Mouse (Mus musculus) central nervous system, embryonic 14 days (tissue): Measurements from ENCODE around the gene Esyt1. TPM values are rescaled to one million over a fixed set of nuclear protein-coding genes. Genes with fewer than 3 reads are reported as not detected.

Source experiments
- polyA plus RNA-seq: library from polyadenylated mRNA; depleted of rRNA; stranded (reverse); fragments of >200 nt; gene quantifications from 2 replicates; pipeline ENCODE4 v1.2.3, GENCODE M21; 2012; rRNA removed

Esyt1 gene
- polyA plus RNA-seq = 16.6 and 28.0 TPM in 2 replicates

DNA sequence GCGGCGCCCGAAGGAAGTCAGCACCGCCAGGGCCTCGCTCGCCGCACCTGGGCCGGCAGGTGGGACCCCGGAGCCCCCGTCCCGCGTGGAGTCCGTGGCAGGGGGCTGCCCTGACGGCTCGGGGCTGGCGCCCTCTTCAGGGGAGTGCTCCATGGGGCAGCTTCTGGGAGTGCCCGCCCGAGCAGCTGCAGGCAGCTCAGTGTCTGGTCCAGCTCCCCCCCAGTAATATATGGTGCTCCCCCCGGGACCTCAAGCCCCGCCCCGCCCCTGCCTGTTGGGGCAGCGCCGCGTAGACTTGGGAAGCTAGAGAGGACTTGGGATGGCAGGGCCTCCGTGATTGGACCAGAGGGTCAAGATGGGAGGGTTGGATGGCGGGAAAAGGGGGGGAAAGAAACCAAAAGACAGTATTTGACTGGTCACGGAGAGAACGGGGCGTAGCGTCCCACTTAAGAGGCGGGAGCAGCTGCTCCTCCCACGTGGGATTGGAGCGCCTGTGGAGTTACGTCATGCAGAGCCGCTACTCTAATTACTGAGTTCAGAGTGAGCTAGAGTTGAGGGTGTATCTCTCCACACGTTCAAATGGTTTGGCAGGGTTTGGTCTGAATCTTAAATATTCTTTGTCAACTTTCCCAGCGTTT lies at the start of gene Esyt1:
Gene Esyt1, minus strand, starts transcription at position 201 of the 638 bp plus-strand sequence.

DNA sequence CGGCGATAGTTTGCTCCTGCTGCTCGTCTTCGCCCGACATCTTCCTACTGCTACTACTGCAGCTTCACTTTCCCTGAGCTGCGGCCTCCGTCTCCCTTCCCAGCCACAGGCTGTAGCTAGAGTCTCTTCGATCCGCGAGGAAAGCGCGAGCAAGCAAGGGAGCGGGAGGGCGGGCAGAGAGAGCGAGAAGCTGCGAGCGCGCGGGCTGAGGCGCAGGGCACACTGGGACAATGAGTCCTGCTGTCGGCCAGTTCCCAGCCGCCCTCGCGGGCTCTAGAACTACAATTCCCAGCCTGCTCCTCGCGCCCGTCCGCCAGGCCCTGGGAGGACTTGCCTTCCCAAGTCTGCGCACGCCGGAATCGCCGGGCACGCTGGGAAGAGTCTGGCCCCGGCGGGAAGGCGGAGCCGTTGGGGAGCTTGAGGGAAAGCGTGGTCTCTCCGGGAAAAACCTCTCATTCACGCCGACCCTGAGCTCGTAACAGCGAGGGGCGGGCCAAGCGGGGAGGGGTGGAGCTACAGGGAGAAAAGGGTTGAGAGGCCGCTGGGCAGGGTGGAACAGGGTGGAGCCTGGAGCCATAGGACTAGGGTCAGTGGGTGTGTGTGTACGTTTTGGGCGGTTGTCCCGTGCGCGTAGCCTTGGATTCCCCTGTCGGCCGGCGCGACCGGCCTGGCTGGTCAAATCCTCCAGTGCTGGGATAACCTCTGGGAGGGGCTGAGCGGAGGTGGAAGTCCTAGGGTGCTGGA lies 40.3 kb upstream of the Esyt1 start, which contains the start of gene Pa2g4:
Gene Pa2g4, minus strand, starts transcription at position 200 of the 744 bp plus-strand sequence.

DNA sequence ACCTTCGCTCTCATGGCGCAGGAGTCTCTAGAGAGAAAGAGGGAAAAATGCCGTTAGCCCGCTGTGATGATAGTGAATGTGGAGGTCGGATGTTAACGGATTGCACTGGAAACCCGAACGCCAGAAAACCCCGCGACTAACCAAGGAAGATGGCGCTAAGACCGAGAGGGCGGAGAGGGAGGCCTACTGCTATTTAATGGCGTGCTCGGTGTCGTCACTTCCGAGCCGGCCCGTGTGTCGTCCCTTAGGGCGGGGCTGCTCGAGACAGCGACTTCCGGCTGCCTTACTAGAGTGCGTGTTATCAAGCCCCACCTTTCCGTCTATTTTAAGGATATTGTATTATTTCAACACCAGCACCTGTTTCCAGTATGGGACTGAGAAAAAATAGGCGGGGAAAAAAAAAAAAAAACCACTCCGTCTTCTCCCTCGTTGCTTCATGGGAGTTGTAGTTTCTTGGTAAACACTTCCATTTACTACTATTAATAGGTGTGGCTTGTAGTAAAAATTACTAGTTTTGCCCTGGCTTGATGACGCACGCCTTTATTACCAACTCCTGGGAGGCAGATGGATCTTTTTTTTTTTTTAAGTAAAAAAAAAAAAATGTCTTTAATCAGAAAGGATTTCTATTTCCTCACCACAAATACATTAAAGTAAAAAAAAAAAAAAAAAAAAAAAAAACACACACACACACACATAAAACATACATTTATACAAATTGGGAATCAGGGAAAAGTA lies 23.4 kb upstream of the Esyt1 start, which contains the start of gene Rpl41:
Gene Rpl41, minus strand, starts transcription at position 359 of the 735 bp plus-strand sequence.

DNA sequence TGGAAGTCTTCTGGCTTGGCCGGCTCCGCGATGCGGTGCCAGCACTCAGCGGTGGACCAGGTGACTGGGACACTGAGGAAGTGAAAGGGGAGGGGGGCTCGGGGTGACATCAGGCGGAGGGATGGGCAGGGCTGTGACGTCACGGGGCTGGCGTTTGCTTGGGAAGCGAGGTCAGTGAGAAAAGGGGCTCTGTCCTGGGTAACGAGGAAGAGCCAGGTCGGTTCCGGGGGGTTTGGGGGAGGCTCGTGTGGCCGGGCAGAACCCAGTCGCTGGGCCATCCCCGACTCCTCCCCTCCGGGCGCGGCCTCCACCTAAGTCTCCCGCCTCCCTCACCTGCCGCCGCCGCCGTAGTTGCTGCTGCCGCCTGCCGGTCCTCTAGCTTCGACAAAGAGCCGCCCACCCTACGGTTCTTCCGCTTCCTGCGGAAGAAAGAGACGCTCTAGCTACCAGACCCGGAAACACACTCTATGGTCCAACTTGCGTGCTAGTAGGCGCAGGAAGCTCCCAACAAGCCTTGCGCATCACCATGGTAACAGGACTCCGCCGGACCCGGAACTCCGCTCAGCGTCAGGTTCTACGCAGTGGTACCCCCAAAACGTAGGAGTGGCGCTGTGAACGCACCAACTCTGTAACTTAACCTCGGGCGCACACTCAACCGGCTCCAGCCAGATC lies 21.8 kb upstream of the Esyt1 start, which contains the start of gene Zc3h10:
Gene Zc3h10, minus strand, starts transcription at position 414 of the 672 bp plus-strand sequence.

DNA sequence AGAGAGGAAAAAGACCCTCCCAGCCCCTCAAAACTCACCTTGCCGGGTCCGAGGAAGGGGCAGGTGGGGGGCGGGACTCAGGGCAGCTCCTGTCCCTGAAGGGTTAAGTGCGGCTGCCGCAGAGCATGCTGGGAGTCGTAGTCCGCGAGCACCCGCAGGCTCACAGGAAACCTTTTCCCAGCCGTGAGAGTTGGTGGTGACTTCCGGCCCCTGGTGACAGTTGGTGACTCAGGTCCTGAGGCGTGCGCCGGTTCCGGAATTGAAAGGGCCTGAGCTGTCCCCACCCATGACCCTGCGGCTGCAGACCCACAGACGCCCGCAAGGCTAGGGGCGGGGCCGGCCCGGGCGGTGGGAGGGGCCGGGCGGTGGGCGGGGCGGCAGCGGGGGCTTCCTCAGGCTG lies 27.1 kb downstream of the Esyt1 start, which contains the start of gene Myl6b:
Gene Myl6b, minus strand, starts transcription at position 96 of the 400 bp plus-strand sequence.

DNA sequence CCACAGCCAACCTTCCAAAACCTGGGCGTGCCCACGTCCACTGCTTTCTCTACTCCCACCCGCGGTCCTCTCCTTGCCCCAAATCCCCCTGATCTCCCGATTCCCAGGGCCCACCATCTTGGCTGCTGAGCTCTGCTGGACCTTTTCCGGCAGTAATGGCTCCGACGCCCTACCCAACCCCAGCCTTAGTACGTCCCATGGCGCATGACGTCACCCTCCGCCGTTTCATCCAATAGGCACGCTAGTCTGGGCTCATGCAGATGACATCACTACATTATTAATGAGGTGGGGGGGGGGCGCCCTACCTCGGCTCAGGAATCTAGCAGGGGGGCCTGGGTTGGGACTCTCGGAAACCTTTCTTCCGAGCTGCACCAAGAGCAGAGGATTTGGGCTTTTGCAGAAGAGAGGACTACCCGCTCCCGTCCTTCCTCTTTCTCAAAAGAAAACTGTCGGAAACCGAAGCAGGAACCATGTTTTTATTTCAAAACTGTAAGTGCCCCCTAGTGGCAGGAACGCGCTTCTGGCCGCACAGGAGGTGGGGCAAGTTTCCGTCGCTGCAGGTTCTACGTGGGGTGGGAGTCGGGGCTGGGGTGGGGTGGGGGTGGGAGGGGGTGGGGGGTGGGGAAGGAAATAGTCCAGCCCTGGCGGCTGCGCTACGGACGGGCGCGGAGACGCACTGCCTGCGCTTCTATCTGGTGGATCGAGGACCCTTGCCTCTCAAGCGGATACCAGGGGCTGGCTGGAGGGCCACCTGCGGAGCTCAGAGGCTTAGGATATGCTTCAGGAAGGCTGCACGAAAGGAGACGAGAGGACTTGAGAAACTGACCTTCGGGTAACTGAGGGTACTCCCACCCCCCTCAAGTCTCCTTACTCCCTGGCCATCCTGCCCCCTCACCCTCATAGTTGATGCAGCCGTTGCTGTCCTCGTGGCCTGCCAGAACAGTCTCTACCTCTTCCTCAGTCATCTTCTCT lies 31.7 kb downstream of the Esyt1 start, which contains the start of gene Myl6:
Gene Myl6, minus strand, starts transcription at position 451 of the 972 bp plus-strand sequence.

Other genes with a start within 250 kb of the Esyt1 start
- gene Il23a, start 227.1 kb downstream of the Esyt1 start, polyA plus RNA-seq = 0.10 and 0.14 TPM in 2 replicates
- gene Pan2, start 222.5 kb downstream of the Esyt1 start, polyA plus RNA-seq = 44.2 and 45.9 TPM in 2 replicates
- 110 and 127 TPM in 2 replicates for gene Cnpy2, start 203.4 kb downstream of the Esyt1 start, polyA plus RNA-seq
- 172 and 176 TPM in 2 replicates for gene Cs, start 188.1 kb downstream of the Esyt1 start, polyA plus RNA-seq
- gene Coq10a, start 156.9 kb downstream of the Esyt1 start, polyA plus RNA-seq = 77.1 and 77.4 TPM in 2 replicates
- 47.3 and 49.7 TPM in 2 replicates for gene Ankrd52, start 148.8 kb downstream of the Esyt1 start, polyA plus RNA-seq
- gene Slc39a5, start 124.6 kb downstream of the Esyt1 start, polyA plus RNA-seq = 0.10 and 0.28 TPM in 2 replicates
- 94.8 and 115 TPM in 2 replicates for gene Nabp2, start 114.4 kb downstream of the Esyt1 start, polyA plus RNA-seq
- gene Rnf41, start 114.2 kb downstream of the Esyt1 start, polyA plus RNA-seq = 62.8 and 67.8 TPM in 2 replicates
- 361 and 409 TPM in 2 replicates for gene Smarcc2, start 66.6 kb downstream of the Esyt1 start, polyA plus RNA-seq
- gene Myl6, start 31.7 kb downstream of the Esyt1 start, polyA plus RNA-seq = 1,386 and 1,494 TPM in 2 replicates
- 30.5 and 38.6 TPM in 2 replicates for gene Myl6b, start 27.2 kb downstream of the Esyt1 start, polyA plus RNA-seq
- gene Zc3h10, start 21.9 kb upstream of the Esyt1 start, polyA plus RNA-seq = 18.2 and 19.1 TPM in 2 replicates
- 3,335 and 3,553 TPM in 2 replicates for gene Rpl41, start 23.4 kb upstream of the Esyt1 start, polyA plus RNA-seq
- gene Pa2g4, start 40.1 kb upstream of the Esyt1 start, polyA plus RNA-seq = 155 and 169 TPM in 2 replicates
- gene Erbb3, start 63.8 kb upstream of the Esyt1 start, polyA plus RNA-seq = 0.85 and 5.3 TPM in 2 replicates
- gene Rps26, start 100.9 kb upstream of the Esyt1 start, polyA plus RNA-seq = 1,129 and 1,158 TPM in 2 replicates
- 20.6 and 21.6 TPM in 2 replicates for gene Ikzf4, start 120.1 kb upstream of the Esyt1 start, polyA plus RNA-seq
- 11.9 and 12.8 TPM in 2 replicates for gene Suox, start 148.2 kb upstream of the Esyt1 start, polyA plus RNA-seq
- 99.1 and 109 TPM in 2 replicates for gene Rab5b, start 170.4 kb upstream of the Esyt1 start, polyA plus RNA-seq
- 0.32 and 2.9 TPM in 2 replicates for gene Pmel, start 178.3 kb upstream of the Esyt1 start, polyA plus RNA-seq
- gene Cdk2, start 179.2 kb upstream of the Esyt1 start, polyA plus RNA-seq = 42.0 and 48.0 TPM in 2 replicates
- 9.1 and 13.5 TPM in 2 replicates for gene Dgka, start 219.0 kb upstream of the Esyt1 start, polyA plus RNA-seq
- 67.1 and 67.8 TPM in 2 replicates for gene Pym1, start 222.0 kb upstream of the Esyt1 start, polyA plus RNA-seq